Mouse (Mus musculus): ENCODE measurements around the gene Ccdc167.

- no peak for TF ChIP-seq CTCF (IDR thresholded peaks at IDR 0.05; ENCODE audit: low read depth, low read length)
- TF ChIP-seq POLR2A (IDR thresholded peaks at IDR 0.05; ENCODE audit: insufficient read depth, low read length): no peak
- no peak for TF ChIP-seq EP300 (IDR thresholded peaks at IDR 0.05; ENCODE audit: insufficient read depth, low read depth, low read length)
Measured at GRCm38 (mm10) chr17:29680921-29681320, 35.9 kb downstream of the Ccdc167 start.

All from ES-Bruce4 (cell line).